Mouse (Mus musculus) MEL (cell line): Measurements from ENCODE around the gene Asic5.

Source experiments
- CTCF ChIP-seq, 3 experiments: IDR thresholded peaks in 2 of 3; conservative IDR thresholded peaks in 1 of 3; 2 replicates each; pipeline ENCODE4 v1.5.1; 2011 to 2012; ENCODE audit warnings: low read length in 3 of 3, low read depth in 2 of 3, mild to moderate bottlenecking in 2 of 3, improper control_type of control experiment in 1 of 3, inconsistent platforms in 1 of 3, mixed read lengths in 1 of 3, moderate library complexity in 1 of 3; ENCODE audit not compliant: control insufficient read depth in 1 of 3, insufficient read depth in 1 of 3, poor library complexity in 1 of 3, severe bottlenecking in 1 of 3
- ETS1 ChIP-seq: IDR thresholded peaks from 2 replicates; pipeline ENCODE4 v1.6.1; 2012; ENCODE audit warnings: low read depth, mild to moderate bottlenecking, inconsistent platforms, low read length, improper control_type of control experiment, moderate library complexity
- GATA1 ChIP-seq: IDR thresholded peaks from 2 replicates; pipeline ENCODE4 v1.6.1; 2011; ENCODE audit warnings: low read depth, low read length, improper control_type of control experiment
- KAT2A ChIP-seq: conservative IDR thresholded peaks from 2 replicates; pipeline ENCODE4 v1.6.1; 2012; ENCODE audit warnings: low read depth, low read length, improper control_type of control experiment, inconsistent platforms
- NRF1 ChIP-seq: IDR thresholded peaks from 2 replicates; pipeline ENCODE4 v1.6.1; 2014; ENCODE audit warnings: low read depth, mild to moderate bottlenecking, inconsistent platforms, low read length, improper control_type of control experiment, moderate library complexity; ENCODE audit not compliant: poor library complexity, insufficient read depth, severe bottlenecking
- POLR2A ChIP-seq, 2 experiments: IDR thresholded peaks; 2 replicates each; pipeline ENCODE4 v1.6.1; 2011 to 2012; ENCODE audit warnings: low read length in 2 of 2, mild to moderate bottlenecking in 2 of 2, control low read depth in 1 of 2, improper control_type of control experiment in 1 of 2, low read depth in 1 of 2, moderate library complexity in 1 of 2; ENCODE audit not compliant: control insufficient read depth in 1 of 2, insufficient read depth in 1 of 2, poor library complexity in 1 of 2
- POLR2AphosphoS5 ChIP-seq: IDR thresholded peaks from 2 replicates; pipeline ENCODE4 v1.6.1; 2012; ENCODE audit warnings: low read depth, borderline replicate concordance, mild to moderate bottlenecking, inconsistent platforms, low read length, moderate library complexity, mixed read lengths

GRCm38 (mm10) chr3:81944851-81945393 is 37.2 kb upstream of the Asic5 start:
- no peak for TF ChIP-seq GATA1
- TF ChIP-seq KAT2A: no peak
- no peak for TF ChIP-seq POLR2AphosphoS5
- no peak for TF ChIP-seq CTCF (IDR thresholded peaks at IDR 0.05 in 2 of 3, conservative IDR thresholded peaks at IDR 0.05 in 1 of 3; ENCODE audit: control insufficient read depth in 1 of 3, insufficient read depth in 1 of 3, low read depth in 2 of 3, low read length in 3 of 3, poor library complexity in 1 of 3, severe bottlenecking in 1 of 3)
- TF ChIP-seq NRF1: no peak
- TF ChIP-seq ETS1: no peak
- TF ChIP-seq POLR2A (IDR thresholded peaks at IDR 0.05; ENCODE audit: control insufficient read depth in 1 of 2, insufficient read depth in 1 of 2, low read depth in 1 of 2, low read length in 2 of 2, poor library complexity in 1 of 2): no peak
